Mouse (Mus musculus) retina, postnatal 7 days (tissue): ENCODE data around the gene 2900011O08Rik.

Source experiments
- DNase-seq: peaks from one replicate; pipeline ENCODE4 v3.0.0-alpha.2; 2012; ENCODE audit warnings: low read depth, low spot score

The 2900011O08Rik gene

DNA sequence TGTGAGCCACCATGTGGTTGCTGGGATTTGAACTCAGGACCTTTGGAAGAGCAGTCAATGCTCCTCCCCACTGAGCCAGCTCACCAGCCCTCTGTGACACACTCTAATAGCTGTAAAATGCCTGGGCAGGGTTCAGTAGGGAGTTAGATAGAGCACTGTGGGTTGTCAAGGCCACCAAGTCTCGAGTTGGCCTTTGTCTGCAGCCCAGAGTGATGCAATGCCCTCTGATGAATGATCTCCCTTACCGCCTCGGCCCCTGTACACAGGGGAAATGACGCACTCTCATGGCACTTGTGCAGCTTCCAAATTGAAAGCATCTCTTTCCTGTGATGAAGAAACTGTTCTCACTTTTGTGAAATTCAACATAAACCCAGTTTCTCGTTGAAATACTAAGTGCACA lies 145.4 kb downstream of the 2900011O08Rik start:
- no peak for DNase-seq

DNA sequence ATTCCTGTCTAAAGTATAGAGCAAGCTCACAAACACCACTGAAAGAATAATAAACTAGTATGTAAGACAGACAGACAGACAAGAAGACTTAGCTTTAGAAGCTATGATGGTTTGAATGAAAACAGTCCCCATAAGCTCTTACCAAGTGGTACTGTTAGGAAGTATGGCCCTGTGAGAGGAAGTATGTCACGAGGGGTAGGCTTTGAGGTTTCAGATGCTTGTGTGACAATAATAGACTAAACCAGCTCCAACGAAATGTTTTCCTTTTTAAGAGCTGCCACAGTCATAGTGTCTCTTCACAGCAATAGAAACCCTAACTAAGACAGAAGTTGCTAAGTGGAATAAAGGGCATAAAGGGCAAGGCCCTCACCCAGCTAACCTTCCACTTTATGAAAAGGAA lies 148.6 kb downstream of the 2900011O08Rik start:
- DNase-seq: no peak

DNA sequence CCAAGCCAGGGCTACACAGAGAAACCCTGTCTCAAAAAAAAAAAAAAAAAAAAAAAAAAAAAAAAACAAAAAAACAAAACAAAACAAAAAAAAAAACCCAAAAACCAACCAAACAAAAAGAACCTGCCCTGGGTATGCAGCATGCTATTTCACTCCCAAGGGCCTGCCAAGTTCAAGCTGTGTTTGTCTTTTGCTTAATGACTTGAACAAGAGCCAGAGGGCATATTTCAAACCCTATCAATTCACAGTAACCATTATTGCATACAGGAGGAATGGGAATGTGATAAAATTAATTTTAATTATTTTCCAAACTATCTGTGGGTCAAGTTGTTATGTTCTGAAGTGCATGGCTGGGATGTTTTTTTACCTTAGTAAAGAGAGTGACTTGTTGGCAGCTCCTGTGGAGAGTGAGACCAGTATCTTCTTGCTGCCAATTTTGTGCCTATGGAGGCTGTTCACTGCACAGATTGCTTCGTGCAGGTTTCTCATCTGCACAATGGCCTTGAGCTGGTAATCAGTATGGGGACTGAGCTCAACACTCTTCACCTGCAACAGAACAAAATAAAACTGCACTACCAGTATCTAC lies 151.7 kb downstream of the 2900011O08Rik start:
- no peak for DNase-seq

DNA sequence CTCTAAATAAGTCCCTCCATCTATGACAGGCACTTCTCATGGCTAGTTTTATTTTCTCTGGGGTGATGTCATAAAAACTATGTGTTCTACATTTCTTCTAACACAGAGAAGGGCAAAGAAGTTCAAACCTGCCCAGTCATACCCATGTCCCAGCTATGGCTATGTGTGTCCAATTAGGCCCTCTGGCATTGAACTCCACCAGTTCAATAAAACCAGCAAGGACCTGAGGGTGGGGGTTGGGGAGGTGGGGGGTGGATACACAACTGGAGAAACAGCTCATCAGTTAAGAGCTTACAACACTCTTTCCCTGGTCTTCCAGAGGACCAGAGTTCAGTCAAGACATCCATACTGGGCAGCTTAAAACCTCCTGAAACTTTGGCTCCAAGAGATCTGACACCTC lies 152.7 kb downstream of the 2900011O08Rik start:
- DNase-seq: no peak

DNA sequence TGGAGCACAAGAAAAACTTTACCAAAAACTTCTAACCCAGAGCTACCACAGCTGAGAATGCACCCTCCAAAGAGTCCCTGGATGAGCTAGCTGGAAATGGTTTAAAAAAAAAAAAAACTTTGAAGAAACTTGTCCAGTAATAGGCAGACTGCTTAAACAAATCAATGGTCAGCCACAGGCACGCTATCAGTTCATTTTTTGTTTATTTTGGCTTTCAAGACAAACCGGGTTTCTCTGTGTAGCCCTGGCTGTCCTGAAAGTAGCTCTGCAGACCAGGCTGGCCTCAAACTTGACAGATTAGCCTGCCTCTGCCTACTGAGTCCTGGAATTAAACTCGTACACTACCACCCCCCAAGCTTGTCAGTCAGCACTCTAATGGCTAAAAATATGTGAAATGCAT lies 156.9 kb downstream of the 2900011O08Rik start:
- no peak for DNase-seq

DNA sequence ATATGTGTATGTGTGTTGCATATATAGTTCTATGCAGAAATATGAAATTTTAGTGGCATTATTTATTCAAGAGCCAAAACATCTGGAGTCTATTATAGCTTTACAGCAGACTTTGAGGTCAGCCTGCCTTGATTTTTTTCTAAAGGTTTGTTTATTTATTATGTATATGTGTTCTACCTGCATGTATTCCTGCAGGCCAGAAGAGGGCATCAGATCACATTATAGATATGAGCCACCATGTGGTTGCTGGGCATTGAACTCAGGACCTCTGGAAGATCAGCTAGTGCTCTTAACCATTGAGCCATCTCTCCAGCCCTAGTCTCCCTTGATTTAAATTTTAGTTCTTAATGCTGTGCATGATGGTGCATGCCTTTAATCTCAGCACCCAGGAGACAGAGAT lies 161.3 kb downstream of the 2900011O08Rik start:
- DNase-seq: no peak
